Mouse (Mus musculus): ENCODE measurements around the gene Colgalt1. TPM values are rescaled to one million over a fixed set of nuclear protein-coding genes. Genes with fewer than 3 reads are reported as not detected.
A peak's percentile ranks its signal among the peaks of the same experiment; 100 is the strongest.

The Colgalt1 gene
- polyA plus RNA-seq, 1 experiment = 128 TPM

- no peak for TF ChIP-seq POLR2A (IDR thresholded peaks at IDR 0.05; ENCODE audit: borderline replicate concordance, extremely low read depth, insufficient read depth, insufficient read length, poor library complexity, severe bottlenecking)
- no peak for TF ChIP-seq CTCF (IDR thresholded peaks at IDR 0.05; ENCODE audit: borderline replicate concordance, extremely low read depth, insufficient read depth, insufficient read length)
- DNase-seq (ENCODE audit: low read depth) = peak; percentile 31
Observed at GRCm38 (mm10) chr8:71572077-71572476, 38.7 kb upstream of the Colgalt1 start.

GRCm38 (mm10) chr8:71572847-71573633 lies 37.8 kb upstream of the Colgalt1 start:
- DNase-seq (ENCODE audit: low read depth) = peak; percentile 95
- TF ChIP-seq POLR2A (IDR thresholded peaks at IDR 0.05; ENCODE audit: borderline replicate concordance, extremely low read depth, insufficient read depth, insufficient read length, poor library complexity, severe bottlenecking) = no peak
- TF ChIP-seq CTCF (IDR thresholded peaks at IDR 0.05; ENCODE audit: borderline replicate concordance, extremely low read depth, insufficient read depth, insufficient read length) = no peak

GRCm38 (mm10) chr8:71574426-71574825 lies 36.4 kb upstream of the Colgalt1 start:
- no peak for TF ChIP-seq POLR2A (IDR thresholded peaks at IDR 0.05; ENCODE audit: borderline replicate concordance, extremely low read depth, insufficient read depth, insufficient read length, poor library complexity, severe bottlenecking)
- TF ChIP-seq CTCF (IDR thresholded peaks at IDR 0.05; ENCODE audit: borderline replicate concordance, extremely low read depth, insufficient read depth, insufficient read length) = no peak
- no peak for DNase-seq (ENCODE audit: low read depth)

- no peak for DNase-seq (ENCODE audit: low read depth)
- TF ChIP-seq CTCF (IDR thresholded peaks at IDR 0.05; ENCODE audit: borderline replicate concordance, extremely low read depth, insufficient read depth, insufficient read length) (no peak), POLR2A (IDR thresholded peaks at IDR 0.05; ENCODE audit: borderline replicate concordance, extremely low read depth, insufficient read depth, insufficient read length, poor library complexity, severe bottlenecking) (no peak)
Observed at GRCm38 (mm10) chr8:71575020-71575419, 35.8 kb upstream of the Colgalt1 start.

GRCm38 (mm10) chr8:71577856-71578387 lies 32.9 kb upstream of the Colgalt1 start:
- no peak for DNase-seq (ENCODE audit: low read depth)
- no peak for TF ChIP-seq POLR2A (IDR thresholded peaks at IDR 0.05; ENCODE audit: borderline replicate concordance, extremely low read depth, insufficient read depth, insufficient read length, poor library complexity, severe bottlenecking)

GRCm38 (mm10) chr8:71579009-71579408 lies 31.8 kb upstream of the Colgalt1 start:
- no peak for DNase-seq (ENCODE audit: low read depth)
- TF ChIP-seq POLR2A (IDR thresholded peaks at IDR 0.05; ENCODE audit: borderline replicate concordance, extremely low read depth, insufficient read depth, insufficient read length, poor library complexity, severe bottlenecking) = no peak
- TF ChIP-seq CTCF (IDR thresholded peaks at IDR 0.05; ENCODE audit: borderline replicate concordance, extremely low read depth, insufficient read depth, insufficient read length) = no peak

- DNase-seq (ENCODE audit: low read depth) = peak; percentile 12
- no peak for TF ChIP-seq CTCF (IDR thresholded peaks at IDR 0.05; ENCODE audit: borderline replicate concordance, extremely low read depth, insufficient read depth, insufficient read length)
Observed at GRCm38 (mm10) chr8:71579476-71579875, 31.3 kb upstream of the Colgalt1 start.

GRCm38 (mm10) chr8:71580201-71580600 lies 30.6 kb upstream of the Colgalt1 start:
- DNase-seq (ENCODE audit: low read depth) = peak; percentile 59
- no peak for TF ChIP-seq CTCF (IDR thresholded peaks at IDR 0.05; ENCODE audit: borderline replicate concordance, extremely low read depth, insufficient read depth, insufficient read length)
- TF ChIP-seq POLR2A (IDR thresholded peaks at IDR 0.05; ENCODE audit: borderline replicate concordance, extremely low read depth, insufficient read depth, insufficient read length, poor library complexity, severe bottlenecking) = no peak

- TF ChIP-seq POLR2A (IDR thresholded peaks at IDR 0.05; ENCODE audit: borderline replicate concordance, extremely low read depth, insufficient read depth, insufficient read length, poor library complexity, severe bottlenecking) (no peak), CTCF (IDR thresholded peaks at IDR 0.05; ENCODE audit: borderline replicate concordance, extremely low read depth, insufficient read depth, insufficient read length) (peak; percentile 74)
- peak; percentile 53 for DNase-seq (ENCODE audit: low read depth)
Observed at GRCm38 (mm10) chr8:71586891-71587290, 23.9 kb upstream of the Colgalt1 start.

GRCm38 (mm10) chr8:71588762-71589161 lies 22.0 kb upstream of the Colgalt1 start:
- TF ChIP-seq POLR2A (IDR thresholded peaks at IDR 0.05; ENCODE audit: borderline replicate concordance, extremely low read depth, insufficient read depth, insufficient read length, poor library complexity, severe bottlenecking) = no peak
- no peak for DNase-seq (ENCODE audit: low read depth)

GRCm38 (mm10) chr8:71591017-71591416 lies 19.8 kb upstream of the Colgalt1 start:
- TF ChIP-seq CTCF (IDR thresholded peaks at IDR 0.05; ENCODE audit: borderline replicate concordance, extremely low read depth, insufficient read depth, insufficient read length) (no peak), POLR2A (IDR thresholded peaks at IDR 0.05; ENCODE audit: borderline replicate concordance, extremely low read depth, insufficient read depth, insufficient read length, poor library complexity, severe bottlenecking) (no peak)

More at GRCm38 (mm10) chr8:71591017-71591416, 19.8 kb upstream of the Colgalt1 start:
- DNase-seq (ENCODE audit: low read depth) = no peak

All from brain, embryonic 14.5 days (tissue).